Mouse (Mus musculus) urinary bladder, postnatal 4 days (tissue): Measurements from ENCODE around the gene Rhox9.
"Not testable (repeated sequence)": the region's sequence is repeated elsewhere in the genome, so short reads cannot be mapped to it uniquely, and the experiment has no call there.

Experiments
- DNase-seq, 2 experiments: peaks; one replicate each; pipeline ENCODE4 v3.0.0; 2021 to 2022; ENCODE audit warnings: low spot score in 2 of 2

Gene Rhox9

GRCm38 (mm10) chrX:37901670-37902069 lies at the start of gene Rhox9:
Rhox9 (minus strand) TSS chrX:37901770.
- not testable (repeated sequence) for DNase-seq

DNA sequence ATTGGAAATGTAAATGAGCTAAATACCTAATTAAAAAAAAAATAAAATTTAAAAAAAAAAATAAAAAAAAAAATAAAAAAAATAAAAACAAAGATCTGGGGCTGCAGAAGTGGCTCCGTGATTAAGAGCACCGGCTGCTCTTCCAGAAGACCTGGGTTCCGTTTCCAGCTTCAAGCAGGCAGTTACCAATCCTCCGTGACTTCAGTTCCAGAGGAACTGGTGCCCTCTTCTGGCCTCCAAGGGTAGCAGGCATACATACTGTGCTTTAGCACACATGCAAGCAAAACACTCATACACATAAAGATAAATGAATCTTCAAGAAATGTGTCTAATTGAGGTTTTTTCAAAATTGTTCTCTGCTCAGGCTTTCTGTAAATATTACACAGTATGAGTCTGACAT lies 14.7 kb upstream of the Rhox9 start:
- no peak for DNase-seq

DNA sequence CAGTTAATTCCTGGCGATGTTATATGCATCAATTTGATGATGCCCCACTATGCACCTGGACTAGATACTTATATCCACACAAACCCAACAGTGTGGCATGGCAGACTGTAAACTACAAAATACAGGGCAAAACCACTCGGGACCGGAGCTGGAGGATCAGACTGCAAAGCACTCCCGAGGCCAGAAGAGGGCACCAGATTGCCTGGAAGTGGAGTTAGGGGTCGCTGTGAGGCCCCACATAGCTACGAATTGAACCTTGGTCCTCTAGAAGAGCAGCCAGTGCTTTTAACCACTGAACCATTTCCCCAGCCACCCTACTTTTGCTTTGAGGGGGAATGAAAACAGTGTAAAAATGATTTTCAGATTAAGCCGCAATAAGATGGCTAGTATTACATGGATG lies 7.0 kb upstream of the Rhox9 start:
- no peak for DNase-seq

GRCm38 (mm10) chrX:37903727-37904126 lies 2.2 kb upstream of the Rhox9 start:
- DNase-seq = no peak

DNA sequence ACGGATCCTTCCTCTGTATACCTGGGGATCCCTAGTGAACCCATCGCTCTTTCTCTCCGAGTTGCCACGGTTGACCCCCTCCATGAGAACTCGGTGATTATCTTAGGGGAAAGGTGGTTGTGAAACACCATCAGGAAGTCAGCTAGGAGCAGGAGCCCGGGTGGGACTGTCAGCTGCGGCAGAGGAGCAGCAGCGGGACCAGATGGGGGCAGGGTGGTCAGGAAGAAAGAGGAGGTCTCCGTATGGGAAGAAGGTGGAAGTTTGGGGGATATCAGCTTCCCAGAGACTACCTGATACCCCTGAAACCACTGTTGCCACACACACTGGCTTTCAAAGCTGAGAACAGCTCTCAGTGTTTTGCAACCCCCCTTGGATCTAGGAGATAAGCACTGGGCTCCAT lies 4.4 kb downstream of the Rhox9 start, which contains the start of gene Rhox7b:
Gene Rhox7b, minus strand, starts transcription at position 101 of the 400 bp plus-strand sequence.
- DNase-seq = not testable (repeated sequence)

- DNase-seq = no peak
Measured at GRCm38 (mm10) chrX:37878844-37879243, 22.7 kb downstream of the Rhox9 start, which contains the start of gene Rhox8. Rhox8 (minus strand) TSS chrX:37878944.

DNA sequence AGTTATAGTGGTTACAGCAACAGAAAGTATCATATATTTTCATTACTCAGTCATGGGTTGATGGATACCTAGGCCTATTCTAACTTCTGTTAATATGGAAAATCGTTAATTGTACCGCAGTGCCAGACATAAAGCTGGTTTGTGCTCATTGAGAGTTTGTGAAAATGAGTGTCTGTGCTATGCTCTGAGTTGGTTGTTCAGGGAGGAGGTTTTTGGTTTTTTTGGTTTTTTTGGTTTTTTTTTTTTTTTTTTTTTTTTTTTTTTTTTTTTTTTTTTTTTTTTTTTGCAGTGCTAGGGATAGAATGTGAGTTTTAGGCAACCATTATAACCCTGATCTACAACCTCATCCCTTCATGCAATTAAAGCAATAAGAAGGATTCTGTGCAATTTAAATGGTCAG lies 29.9 kb downstream of the Rhox9 start:
- no peak for DNase-seq
